Mouse (Mus musculus): ENCODE measurements around the gene Frem2. TPM values are rescaled to one million over a fixed set of nuclear protein-coding genes. Genes with fewer than 3 reads are reported as not detected.
A peak's percentile ranks its signal among the peaks of the same experiment; 100 is the strongest.

Gene Frem2
- polyA plus RNA-seq, 1 experiment from 2014 or later: 9.0 TPM

DNA sequence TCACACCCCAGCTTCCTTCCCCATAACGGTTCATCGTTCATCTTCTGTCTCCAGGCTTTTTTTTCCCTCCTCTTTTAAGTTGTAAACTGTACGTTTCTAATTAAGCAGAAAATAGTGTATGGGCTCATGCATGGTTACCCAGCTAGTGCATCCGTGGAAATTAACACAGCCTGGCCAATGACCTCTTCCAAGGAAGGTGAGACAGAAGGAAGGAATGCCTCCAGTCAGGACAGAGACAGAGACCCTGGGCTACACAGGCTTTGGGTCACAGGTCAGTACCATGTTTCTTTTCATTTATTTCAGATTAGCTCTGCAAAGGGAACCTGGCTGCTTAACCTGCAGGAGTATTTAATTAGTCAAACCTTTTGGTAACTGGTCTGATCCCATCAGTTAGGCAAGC is 57.0 kb downstream of the Frem2 start:
- Histone ChIP-seq H3K4me3 (replicated peaks; ENCODE audit: low read depth, low read length) (no peak overlapping the region), H3K4me1 (replicated peaks; ENCODE audit: insufficient read depth, low read length) (peaks cover 22% of the 10 kb centered on the region; the same call in 1 of the 2 replicates), H3K27me3 (ENCODE audit: insufficient read depth, low read length) (no peaks in the 10 kb centered on the region), H3K9ac (ENCODE audit: low read depth, low read length) (no peak overlapping the region), H3K9me3 (replicated peaks; ENCODE audit: low read length) (no peaks in the 10 kb centered on the region), H3K4me2 (ENCODE audit: low read length) (no peak overlapping the region), H3K36me3 (ENCODE audit: insufficient read depth, low read length) (no peaks in the 10 kb centered on the region), H3K27ac (no peak overlapping the region)
- DNase-seq (ENCODE audit: low spot score) (no peak), ATAC-seq (replicated peaks; ENCODE audit: low FRiP score, low read depth) (no peak)
- 19% methylated on average over 4 of the region's 4 CpGs for WGBS
- TF ChIP-seq CTCF (IDR thresholded peaks at IDR 0.05; ENCODE audit: low read depth): no peak

DNA sequence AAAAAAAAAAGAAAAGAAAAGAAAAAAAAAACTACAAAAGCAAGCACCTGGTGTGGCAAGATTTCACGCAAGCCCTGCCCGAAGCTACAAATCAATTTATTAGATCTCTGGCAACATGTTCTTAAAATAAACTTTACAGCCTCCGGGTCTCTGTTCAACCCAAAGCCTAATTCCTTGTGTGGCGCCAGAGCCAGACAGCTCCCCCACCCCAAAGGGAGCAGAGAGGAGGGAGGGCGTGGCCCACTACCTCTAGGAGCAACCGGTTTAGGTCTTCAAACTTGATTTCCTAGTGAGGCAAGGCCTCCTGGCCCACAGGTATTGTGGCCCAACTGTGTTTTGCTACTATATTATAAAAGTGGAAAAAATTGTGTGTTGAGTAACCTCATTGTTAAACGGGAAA is 57.8 kb downstream of the Frem2 start:
- 14% methylated on average over 7 of the region's 7 CpGs for WGBS
- Histone ChIP-seq H3K27ac (0 out of 2 replicates have a peak overlapping the region, but pooled peaks have one; percentile 47), H3K9me3 (replicated peaks; ENCODE audit: low read length) (no peaks in the 10 kb centered on the region), H3K27me3 (ENCODE audit: insufficient read depth, low read length) (no peaks in the 10 kb centered on the region), H3K36me3 (ENCODE audit: insufficient read depth, low read length) (no peaks in the 10 kb centered on the region), H3K4me2 (ENCODE audit: low read length) (no peak overlapping the region), H3K4me1 (replicated peaks; ENCODE audit: insufficient read depth, low read length) (peaks cover 22% of the 10 kb centered on the region; the same call in 1 of the 2 replicates), H3K4me3 (replicated peaks; ENCODE audit: low read depth, low read length) (no peak overlapping the region), H3K9ac (ENCODE audit: low read depth, low read length) (no peak overlapping the region)
- DNase-seq (ENCODE audit: low spot score): no peak
- no peak for ATAC-seq (replicated peaks; ENCODE audit: low FRiP score, low read depth)
- no peak for TF ChIP-seq CTCF (IDR thresholded peaks at IDR 0.05; ENCODE audit: low read depth)

DNA sequence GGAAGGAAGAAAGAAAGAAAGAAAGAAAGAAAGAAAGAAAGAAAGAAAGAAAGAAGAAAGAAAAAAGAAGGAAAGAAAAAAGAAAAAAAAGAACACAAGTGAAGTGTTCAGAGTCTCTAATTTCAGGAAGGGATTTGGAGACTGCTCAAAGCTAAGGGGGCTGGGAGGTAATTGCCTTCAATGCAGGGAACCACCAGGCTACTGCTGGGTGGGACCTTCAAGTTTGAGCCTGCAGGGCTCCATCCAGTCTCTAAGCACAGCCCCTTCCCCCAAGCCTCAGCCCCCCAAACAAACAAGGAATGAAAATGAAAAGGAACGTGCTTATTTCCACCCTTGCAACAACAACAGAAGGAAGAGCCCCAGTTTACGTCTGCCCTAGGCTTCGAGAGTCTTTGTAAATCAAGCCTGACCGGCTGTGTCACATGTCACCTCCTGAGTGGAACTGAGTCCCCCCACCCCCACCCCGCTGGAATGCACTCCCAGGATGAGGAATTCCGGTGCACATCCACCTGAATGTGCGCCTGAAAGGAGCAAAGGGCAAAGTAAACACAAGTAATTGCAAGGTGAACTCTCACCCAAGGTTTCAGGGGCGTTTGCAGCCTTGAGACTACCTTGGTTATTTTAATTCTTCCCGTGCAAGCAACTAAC is 58.9 kb downstream of the Frem2 start:
- ATAC-seq (replicated peaks; ENCODE audit: low FRiP score, low read depth) (peak; percentile 73), DNase-seq (ENCODE audit: low spot score) (no peak)
- H3K36me3 ChIP-seq (ENCODE audit: insufficient read depth, low read length): no peaks in the 10 kb centered on the region
- TF ChIP-seq CTCF (IDR thresholded peaks at IDR 0.05; ENCODE audit: low read depth): no peak
- H3K4me3 ChIP-seq (replicated peaks; ENCODE audit: low read depth, low read length): no peak overlapping the region
- no peak overlapping the region for H3K9ac ChIP-seq (ENCODE audit: low read depth, low read length)
- peak overlapping the region; percentile 44; the same call in 1 of the 2 replicates for H3K27ac ChIP-seq
- no peaks in the 10 kb centered on the region for H3K27me3 ChIP-seq (ENCODE audit: insufficient read depth, low read length)
- WGBS: 4% methylated on average over 9 of the region's 9 CpGs
- peak overlapping the region; percentile 8; the same call in 1 of the 2 replicates for H3K4me2 ChIP-seq (ENCODE audit: low read length)
- H3K4me1 ChIP-seq (replicated peaks; ENCODE audit: insufficient read depth, low read length): peaks cover 22% of the 10 kb centered on the region; the same call in 1 of the 2 replicates
- H3K9me3 ChIP-seq (replicated peaks; ENCODE audit: low read length): no peaks in the 10 kb centered on the region

DNA sequence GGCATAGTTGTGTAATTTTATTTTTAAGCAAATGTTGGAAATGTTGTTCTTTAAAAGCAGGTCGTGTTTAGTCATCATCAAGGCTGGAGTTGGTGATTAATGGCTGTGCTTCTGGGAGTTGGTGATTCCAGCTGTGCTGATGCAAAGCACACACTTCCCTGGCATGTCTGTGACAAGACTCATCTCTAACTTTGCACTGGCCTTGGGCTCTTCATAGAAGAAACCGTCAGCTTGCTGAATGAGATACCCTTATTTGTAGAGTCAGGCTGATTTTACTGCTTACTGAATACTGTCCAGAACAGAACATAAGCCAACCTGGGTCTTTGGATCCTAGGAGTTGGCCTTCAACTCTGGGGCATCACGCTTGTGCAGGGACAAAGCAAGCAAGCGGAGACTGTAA is 62.7 kb downstream of the Frem2 start:
- Histone ChIP-seq H3K4me3 (replicated peaks; ENCODE audit: low read depth, low read length) (no peak overlapping the region), H3K36me3 (ENCODE audit: insufficient read depth, low read length) (no peaks in the 10 kb centered on the region), H3K4me2 (ENCODE audit: low read length) (no peak overlapping the region), H3K27ac (no peak overlapping the region), H3K4me1 (replicated peaks; ENCODE audit: insufficient read depth, low read length) (peaks cover 13% of the 10 kb centered on the region; the same call in 1 of the 2 replicates), H3K9ac (ENCODE audit: low read depth, low read length) (no peak overlapping the region), H3K27me3 (ENCODE audit: insufficient read depth, low read length) (no peaks in the 10 kb centered on the region), H3K9me3 (replicated peaks; ENCODE audit: low read length) (no peaks in the 10 kb centered on the region)
- no peak for ATAC-seq (replicated peaks; ENCODE audit: low FRiP score, low read depth)
- TF ChIP-seq CTCF (IDR thresholded peaks at IDR 0.05; ENCODE audit: low read depth): no peak
- no peak for DNase-seq (ENCODE audit: low spot score)
- WGBS: 49% methylated on average over 4 of the region's 4 CpGs

DNA sequence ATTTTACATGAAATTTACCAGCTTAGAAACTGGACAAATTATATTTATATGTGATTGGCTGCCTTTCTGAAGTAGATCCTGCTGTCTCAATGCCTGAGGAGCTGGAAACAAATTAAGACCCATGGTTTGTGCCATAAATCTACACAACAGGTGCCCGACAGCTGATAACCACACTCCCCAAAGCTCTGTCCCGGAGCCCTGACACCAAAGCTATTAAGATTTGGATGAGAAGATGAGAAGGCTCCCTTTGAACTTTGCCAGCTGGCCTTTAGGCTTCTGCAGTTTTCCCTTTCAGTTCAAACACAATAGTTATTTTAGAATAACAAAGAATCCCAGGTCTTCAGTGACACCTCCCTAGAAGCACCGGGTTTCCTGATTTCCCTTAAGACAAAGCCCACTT is 63.4 kb downstream of the Frem2 start:
- no peak for ATAC-seq (replicated peaks; ENCODE audit: low FRiP score, low read depth)
- Histone ChIP-seq H3K4me3 (replicated peaks; ENCODE audit: low read depth, low read length) (no peak overlapping the region), H3K4me1 (replicated peaks; ENCODE audit: insufficient read depth, low read length) (peaks cover 6% of the 10 kb centered on the region; the same call in 1 of the 2 replicates), H3K36me3 (ENCODE audit: insufficient read depth, low read length) (no peaks in the 10 kb centered on the region), H3K9ac (ENCODE audit: low read depth, low read length) (no peak overlapping the region), H3K4me2 (ENCODE audit: low read length) (no peak overlapping the region), H3K27ac (no peak overlapping the region), H3K27me3 (ENCODE audit: insufficient read depth, low read length) (no peaks in the 10 kb centered on the region), H3K9me3 (replicated peaks; ENCODE audit: low read length) (no peaks in the 10 kb centered on the region)
- DNase-seq (ENCODE audit: low spot score): peak; percentile 68
- no peak for TF ChIP-seq CTCF (IDR thresholded peaks at IDR 0.05; ENCODE audit: low read depth)
- WGBS: 24% methylated on average over 3 of the region's 3 CpGs

DNA sequence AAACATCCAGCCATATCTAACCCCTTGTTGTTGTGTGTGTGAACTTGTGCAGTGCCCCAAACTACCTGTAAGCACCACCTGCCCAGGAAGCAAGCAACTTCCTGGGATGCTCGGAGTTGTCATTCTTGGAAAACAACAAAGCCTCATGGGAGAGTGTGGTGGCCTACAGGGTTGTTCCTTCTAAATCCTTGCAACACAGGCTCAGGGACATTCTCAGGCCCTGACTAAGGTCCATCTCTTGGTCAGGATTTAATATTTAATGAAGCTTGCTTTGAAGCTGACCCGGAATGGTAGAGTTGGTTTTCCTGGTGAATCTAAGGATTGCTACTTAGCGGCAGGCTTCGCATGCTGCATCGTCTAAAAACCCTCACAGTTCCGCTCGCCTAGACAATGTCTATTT is 65.1 kb downstream of the Frem2 start:
- Histone ChIP-seq H3K9ac (ENCODE audit: low read depth, low read length) (no peak overlapping the region), H3K36me3 (ENCODE audit: insufficient read depth, low read length) (no peaks in the 10 kb centered on the region), H3K4me2 (ENCODE audit: low read length) (no peak overlapping the region), H3K27ac (no peak overlapping the region), H3K4me1 (replicated peaks; ENCODE audit: insufficient read depth, low read length) (no peaks in the 10 kb centered on the region), H3K4me3 (replicated peaks; ENCODE audit: low read depth, low read length) (no peak overlapping the region), H3K27me3 (ENCODE audit: insufficient read depth, low read length) (no peaks in the 10 kb centered on the region), H3K9me3 (replicated peaks; ENCODE audit: low read length) (no peaks in the 10 kb centered on the region)
- DNase-seq (ENCODE audit: low spot score) (no peak), ATAC-seq (replicated peaks; ENCODE audit: low FRiP score, low read depth) (no peak; the same call in 1 of the 2 replicates)
- 82% methylated on average over 7 of the region's 7 CpGs for whole genome bisulfite sequencing
- TF ChIP-seq CTCF (IDR thresholded peaks at IDR 0.05; ENCODE audit: low read depth): no peak
